Mouse (Mus musculus): Measurements from ENCODE around the gene Jmjd7.

The Jmjd7 gene

DNA sequence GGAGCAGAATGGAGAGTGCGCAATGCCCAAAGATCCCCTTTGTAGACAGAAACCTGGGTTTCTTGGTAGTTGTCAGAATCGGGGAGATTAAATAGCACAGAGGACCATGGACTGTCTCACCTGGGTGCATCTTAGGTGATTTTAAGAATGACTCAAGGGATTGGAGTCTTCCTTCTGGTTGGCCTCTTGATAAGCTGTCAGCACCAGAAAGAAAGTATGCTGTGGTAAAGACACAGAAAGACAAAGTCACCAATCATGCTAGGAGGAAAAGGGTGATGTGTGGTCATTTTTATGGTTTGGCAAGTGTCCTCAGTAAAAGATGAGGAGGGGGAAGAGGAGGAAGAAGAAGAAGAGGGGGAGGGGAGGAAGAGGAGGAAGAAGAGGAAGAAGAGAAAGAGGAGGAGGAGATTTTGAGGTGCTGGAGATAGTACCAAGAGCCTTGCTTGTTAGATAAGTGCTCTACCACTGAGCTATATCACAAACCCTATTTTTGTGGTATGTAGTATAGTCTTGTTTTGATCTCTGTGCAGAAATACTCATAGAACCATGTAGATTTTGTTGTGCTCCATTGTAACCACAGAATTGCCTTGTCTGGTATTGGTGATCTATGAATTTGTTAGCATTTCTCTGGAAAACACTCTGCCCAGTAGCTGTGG, 13.3 kb upstream of the Jmjd7 start:
- no peak for DNase-seq

DNA sequence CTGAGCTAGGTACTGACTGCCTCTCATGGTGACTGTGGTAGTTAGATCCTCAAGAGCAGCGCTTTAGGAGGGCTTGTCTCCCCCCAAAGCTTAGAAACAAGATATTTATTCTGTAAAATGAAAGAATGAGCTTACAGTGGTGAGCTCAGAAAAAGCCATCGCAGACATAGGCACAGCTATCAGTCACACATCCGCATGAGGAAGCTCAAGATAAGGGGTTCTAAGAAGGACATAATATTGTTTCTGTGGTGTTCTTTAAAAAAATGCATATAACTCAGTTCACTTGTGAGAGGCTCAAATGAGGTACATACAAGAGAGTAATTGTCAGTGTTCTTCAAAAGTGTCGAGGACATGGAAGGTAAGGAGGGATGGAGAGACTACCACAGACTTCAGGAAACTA, 11.4 kb upstream of the Jmjd7 start:
- DNase-seq, result no peak

- no peak for DNase-seq
Observed at GRCm38 (mm10) chr2:120017599-120017998, 9.7 kb upstream of the Jmjd7 start.

DNA sequence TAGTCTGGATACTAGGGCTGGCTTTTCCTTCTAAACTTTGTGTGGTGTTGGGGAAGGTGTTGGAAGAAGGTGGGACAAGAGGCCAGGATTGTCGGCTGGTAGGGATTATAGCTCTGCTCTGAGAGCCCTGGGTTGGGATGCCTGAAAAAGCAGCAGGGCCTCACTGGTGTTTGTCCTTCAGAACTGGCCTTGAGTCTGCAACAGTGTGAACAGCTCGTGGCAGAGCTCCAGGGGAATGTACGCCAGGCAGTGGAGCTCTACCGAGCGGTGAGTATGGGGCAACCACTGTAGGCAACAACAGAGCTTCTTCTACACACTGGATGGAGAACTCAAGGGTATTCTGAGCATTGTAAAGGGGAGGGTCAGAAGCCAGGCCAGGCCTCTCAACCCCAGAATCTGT, 2.9 kb upstream of the Jmjd7 start:
- no peak for DNase-seq

GRCm38 (mm10) chr2:120027950-120028331, 658 bp downstream of the Jmjd7 start:
- DNase-seq, result peak; percentile 40

DNA sequence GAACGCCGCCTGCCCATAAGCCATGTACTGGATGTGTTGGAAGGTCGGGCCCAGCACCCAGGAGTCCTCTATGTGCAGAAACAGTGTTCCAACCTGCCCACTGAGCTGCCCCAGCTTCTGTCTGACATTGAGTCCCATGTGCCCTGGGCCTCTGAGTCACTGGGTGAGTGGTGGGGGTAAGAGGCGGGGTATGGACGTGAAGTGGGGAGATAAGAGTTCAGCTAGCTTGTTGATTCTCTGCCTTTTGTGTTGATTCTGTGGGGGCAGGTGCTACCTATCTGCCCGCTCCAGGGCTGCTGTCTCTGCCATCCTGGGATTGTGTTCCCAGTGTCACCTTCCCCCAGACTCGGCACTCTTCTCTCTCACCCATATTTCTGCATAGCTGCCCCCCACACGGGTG, 3.1 kb downstream of the Jmjd7 start:
- no peak for DNase-seq

DNA sequence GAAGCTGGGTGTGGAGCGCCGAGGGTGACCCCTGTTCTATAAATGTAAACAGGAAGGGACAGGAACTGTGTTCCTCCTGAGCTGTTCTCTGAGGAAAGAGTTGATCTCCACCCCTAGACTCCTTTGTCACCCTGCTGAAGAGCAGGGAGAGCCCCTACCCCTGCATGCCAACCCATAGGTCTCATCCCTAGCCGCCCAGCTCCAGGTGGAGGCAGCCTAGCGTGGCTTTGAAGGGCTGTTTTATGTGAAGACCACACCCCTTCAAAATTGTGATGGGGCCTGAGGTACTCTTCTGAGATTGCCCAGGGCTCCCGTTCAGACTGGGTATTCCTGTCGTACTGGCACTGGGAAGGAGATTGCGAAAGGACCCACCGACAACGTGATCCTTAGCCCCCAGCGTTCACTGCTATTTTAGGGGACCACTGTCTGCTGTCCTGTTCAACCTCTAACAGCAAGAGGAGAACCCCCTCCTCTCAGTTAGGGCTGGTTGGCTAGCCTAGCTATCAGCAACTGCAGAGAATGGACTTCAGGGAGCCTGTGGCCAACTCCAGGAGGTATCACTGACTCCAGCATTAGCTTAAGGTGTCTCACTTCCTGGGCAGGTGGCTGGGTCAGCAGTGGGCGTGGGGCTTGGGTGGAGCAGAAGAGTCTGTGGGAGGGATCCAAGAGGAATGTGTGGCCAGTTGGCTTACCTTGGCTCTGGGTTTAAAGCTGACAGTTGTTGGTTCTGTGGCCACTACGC, 5.6 kb downstream of the Jmjd7 start, which contains the start of gene Pla2g4b:
Pla2g4b (plus strand) TSS at position 692 of the 742 bp plus-strand sequence.
- DNase-seq, result no peak

- no peak for DNase-seq
Observed at GRCm38 (mm10) chr2:120033726-120034125, 6.4 kb downstream of the Jmjd7 start.

DNA sequence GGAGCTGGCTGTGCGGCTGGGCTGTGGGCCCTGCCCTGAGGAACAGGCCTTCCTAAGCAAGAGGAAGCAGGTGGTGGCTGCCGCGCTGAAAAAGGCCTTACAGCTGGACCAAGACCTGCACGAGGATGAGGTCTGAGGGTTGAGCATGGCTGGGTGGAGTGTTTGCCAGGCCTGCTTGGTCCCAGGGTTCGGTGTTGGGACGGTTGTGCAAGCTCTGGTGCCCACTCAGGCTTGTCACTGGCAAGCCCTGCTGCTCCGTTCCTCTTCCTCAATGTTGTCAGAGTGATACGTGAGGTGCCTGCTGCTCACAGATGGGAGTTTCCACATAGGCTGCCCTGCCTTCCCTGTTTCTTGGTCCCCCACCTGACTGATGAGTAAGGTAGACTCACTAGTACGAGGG, 10.5 kb downstream of the Jmjd7 start:
- DNase-seq, result no peak

- no peak for DNase-seq
Observed at GRCm38 (mm10) chr2:120040991-120041390, 13.7 kb downstream of the Jmjd7 start.

- DNase-seq, result no peak
Observed at GRCm38 (mm10) chr2:120044101-120044603, 16.9 kb downstream of the Jmjd7 start.

DNA sequence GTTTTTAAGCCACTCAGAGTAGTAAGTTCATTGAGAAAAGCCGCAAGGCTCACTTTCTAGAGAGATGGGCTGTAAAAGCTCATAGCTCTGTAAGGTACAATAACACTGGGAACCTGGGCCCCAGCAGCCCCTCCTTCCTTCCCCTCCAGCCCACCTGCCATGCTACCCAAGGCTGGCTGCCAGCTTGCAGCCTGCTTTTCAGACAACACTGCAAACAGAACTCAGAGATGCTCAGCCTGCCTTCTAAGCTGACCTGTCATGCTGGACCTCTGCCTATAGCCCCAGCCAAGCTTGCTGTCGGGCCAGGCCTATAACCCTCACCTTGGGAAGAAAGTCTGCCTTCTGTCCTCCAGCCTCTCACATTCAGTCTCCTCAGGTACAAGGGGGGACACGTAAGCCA, 17.4 kb downstream of the Jmjd7 start:
- DNase-seq, result no peak

- DNase-seq, result no peak
Observed at GRCm38 (mm10) chr2:120046486-120047310, 19.4 kb downstream of the Jmjd7 start.

DNA sequence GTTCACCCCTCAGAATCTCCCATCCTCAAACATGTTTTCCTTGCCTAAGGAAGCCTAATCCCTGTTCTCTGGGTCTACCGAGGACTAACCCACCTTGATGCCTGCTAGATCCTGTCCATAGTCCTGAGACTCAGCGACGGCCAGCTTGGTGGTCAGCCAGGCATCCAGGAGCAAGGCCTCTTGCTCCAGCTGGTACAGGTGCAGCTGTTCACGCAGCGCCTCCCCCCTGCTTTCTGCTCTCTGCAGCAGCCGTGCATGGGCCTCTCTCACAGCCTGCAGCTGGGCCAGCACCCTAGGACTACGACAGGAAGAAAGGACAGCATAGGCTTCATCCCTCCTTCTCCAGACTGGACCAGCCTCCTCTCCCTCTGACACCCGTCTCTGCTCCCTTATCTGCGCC, 20.9 kb downstream of the Jmjd7 start:
- no peak for DNase-seq

- peak; percentile 34 for DNase-seq
Observed at GRCm38 (mm10) chr2:120049632-120050274, 22.5 kb downstream of the Jmjd7 start.

DNA sequence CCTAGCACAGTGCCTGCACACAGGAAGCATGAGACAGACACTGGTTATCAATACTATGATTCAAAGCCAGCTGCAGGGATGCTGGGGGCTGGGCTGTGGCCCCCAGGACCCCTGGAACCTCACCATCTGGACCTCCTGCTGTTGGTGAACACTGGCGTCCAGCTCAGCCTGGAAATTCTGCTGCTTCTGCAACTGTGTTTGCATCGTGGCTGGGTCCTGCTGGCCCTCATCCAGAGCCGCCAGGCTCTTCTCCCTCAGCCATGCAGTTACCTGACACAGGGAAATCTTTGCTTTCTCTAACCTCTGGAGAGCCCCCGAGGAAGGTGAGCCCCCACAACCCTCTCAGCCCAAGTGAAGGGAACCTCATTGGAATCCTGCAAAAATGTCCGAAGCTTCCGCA, 24.1 kb downstream of the Jmjd7 start:
- no peak for DNase-seq

DNA sequence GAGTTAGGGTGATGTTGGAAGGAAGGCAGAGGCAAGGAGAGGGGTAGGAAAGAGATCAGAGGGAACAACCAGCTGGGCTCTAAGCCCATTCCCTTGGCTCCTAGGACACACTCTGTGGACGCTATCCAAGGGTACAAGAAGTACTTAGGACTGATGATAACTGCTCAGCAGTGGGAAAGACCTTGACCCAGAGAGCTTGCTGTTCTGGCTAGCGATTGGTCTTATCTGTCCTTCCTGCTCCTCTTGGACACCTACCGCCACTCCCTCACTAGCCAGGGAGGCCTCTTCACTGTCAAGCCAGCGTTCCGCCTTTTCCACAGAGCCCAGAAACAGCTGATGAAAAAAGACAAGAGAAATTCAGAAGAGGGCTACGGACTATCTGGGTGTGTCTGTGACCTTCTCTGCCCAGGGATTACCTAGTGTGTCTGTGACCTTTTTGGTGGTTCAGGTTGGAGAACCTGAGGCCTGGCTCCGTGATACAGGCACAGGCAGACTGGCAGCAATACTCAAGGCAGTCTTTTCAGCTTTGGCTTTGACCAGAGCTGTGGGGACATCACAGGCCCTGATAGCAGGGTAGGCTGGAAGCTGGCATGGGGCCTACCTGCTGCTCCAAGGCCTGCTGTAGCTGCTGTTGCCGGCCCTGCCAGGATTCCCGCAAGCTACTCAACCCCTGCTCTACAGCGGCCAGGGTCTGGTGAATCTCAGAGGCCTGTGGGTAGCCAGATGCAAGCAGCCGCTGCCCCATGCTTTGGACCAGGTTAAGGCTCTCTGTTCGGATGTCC, 27.7 kb downstream of the Jmjd7 start:
- no peak for DNase-seq

- no peak for DNase-seq
Observed at GRCm38 (mm10) chr2:120055923-120056322, 28.6 kb downstream of the Jmjd7 start.

DNA sequence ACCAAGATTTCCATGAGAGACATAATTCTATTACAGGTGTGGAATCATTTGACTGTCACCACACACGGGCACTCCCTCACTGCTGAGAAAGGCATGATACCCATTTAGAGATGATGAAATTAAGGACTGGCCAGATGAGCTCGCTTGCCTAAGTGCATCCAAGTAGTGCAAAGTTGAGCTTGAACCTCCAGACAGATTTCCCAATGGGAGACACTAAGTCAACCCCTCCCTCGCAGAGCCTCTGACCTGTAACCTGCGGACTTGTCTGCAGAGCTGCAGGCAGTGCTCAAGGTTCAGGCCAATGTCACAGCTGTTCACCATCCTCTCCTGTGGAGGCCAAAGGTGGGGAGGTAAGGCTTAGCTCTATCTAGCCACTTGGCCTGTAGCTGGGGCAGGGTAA, 31.5 kb downstream of the Jmjd7 start:
- no peak for DNase-seq

GRCm38 (mm10) chr2:120059466-120059865, 32.2 kb downstream of the Jmjd7 start:
- no peak for DNase-seq

DNA sequence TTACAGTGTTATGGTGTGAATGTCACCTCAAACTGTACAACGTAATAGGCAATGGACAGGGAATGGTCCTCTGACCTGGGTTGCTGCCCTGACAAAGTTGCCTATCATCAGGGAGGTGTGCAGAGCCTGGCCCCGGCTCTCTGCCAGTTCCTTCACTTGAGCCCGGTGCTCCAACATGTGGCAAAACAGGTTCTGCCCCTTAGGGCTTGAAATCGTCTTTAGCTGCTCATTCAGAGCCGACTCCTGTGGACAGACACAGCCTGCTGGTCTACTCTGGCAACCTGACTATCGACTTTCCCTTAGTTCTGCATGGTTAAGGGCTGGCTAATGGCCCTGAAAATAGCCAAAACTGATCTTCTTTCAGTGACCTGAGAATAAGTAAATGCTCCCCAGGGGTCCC, 32.9 kb downstream of the Jmjd7 start:
- peak; percentile 10 for DNase-seq

GRCm38 (mm10) chr2:120060651-120061050, 33.4 kb downstream of the Jmjd7 start:
- DNase-seq, result peak; percentile 9

Measured in retina, postnatal 1 day (tissue).